Mouse (Mus musculus): ENCODE data around the gene Noa1.

The Noa1 gene

GRCm38 (mm10) chr5:77309924-77310772 is at the start of gene Noa1, which contains the start of gene Polr2b:
Gene Noa1, minus strand, starts transcription at chr5:77310084.
Gene Polr2b, plus strand, starts transcription at chr5:77310147.
- in situ Hi-C loops (cut with MboI, MseI), result no loop called here

- in situ Hi-C loops (cut with MboI, MseI), result loop anchor here (5.0 kb wide), 2 partner anchors 44 to 104 kb away; no protein-coding TSS in a partner anchor
These were observed 48.5 kb upstream of the Noa1 start for GRCm38 (mm10) chr5:77358347-77358746.

GRCm38 (mm10) chr5:77357405-77358149 is 47.7 kb upstream of the Noa1 start:
- in situ Hi-C loops (cut with MboI, MseI), result loop anchor here (5.0 kb wide), 2 partner anchors 45 to 105 kb away; no protein-coding TSS in a partner anchor

- in situ Hi-C loops (cut with MboI, MseI), result loop anchor here (5.0 kb wide), 2 partner anchors 47 to 107 kb away; no protein-coding TSS in a partner anchor
These were observed 45.7 kb upstream of the Noa1 start for GRCm38 (mm10) chr5:77355307-77356265.

GRCm38 (mm10) chr5:77354361-77354787 is 44.5 kb upstream of the Noa1 start:
- in situ Hi-C loops (cut with MboI, MseI), result no loop called here

- in situ Hi-C loops (cut with MboI, MseI), result no loop called here
These were observed 41.8 kb upstream of the Noa1 start for GRCm38 (mm10) chr5:77351691-77352090.

GRCm38 (mm10) chr5:77349971-77350658 is 40.2 kb upstream of the Noa1 start:
- in situ Hi-C loops (cut with MboI, MseI), result no loop called here

- in situ Hi-C loops (cut with MboI, MseI), result no loop called here
These were observed 39.0 kb upstream of the Noa1 start for GRCm38 (mm10) chr5:77348901-77349300.

- in situ Hi-C loops (cut with MboI, MseI), result loop anchor here (5.0 kb wide), 1 partner anchor 48 kb away; no protein-coding TSS in a partner anchor
These were observed 30.1 kb upstream of the Noa1 start for GRCm38 (mm10) chr5:77340033-77340432.

GRCm38 (mm10) chr5:77330154-77330553 is 20.3 kb upstream of the Noa1 start:
- in situ Hi-C loops (cut with MboI, MseI), result no loop called here

- in situ Hi-C loops (cut with MboI, MseI), result no loop called here
These were observed 15.1 kb upstream of the Noa1 start for GRCm38 (mm10) chr5:77324936-77325335.

- in situ Hi-C loops (cut with MboI, MseI), result loop anchor here (5.0 kb wide), 1 partner anchor 338 kb away; no protein-coding TSS in a partner anchor
These were observed 5.1 kb upstream of the Noa1 start for GRCm38 (mm10) chr5:77314986-77315385.

GRCm38 (mm10) chr5:77314206-77314605 is 4.3 kb upstream of the Noa1 start:
- in situ Hi-C loops (cut with MboI, MseI), result no loop called here

GRCm38 (mm10) chr5:77309051-77309906 is 605 bp downstream of the Noa1 start:
- in situ Hi-C loops (cut with MboI, MseI), result no loop called here

- in situ Hi-C loops (cut with MboI, MseI), result no loop called here
These were observed 1.9 kb downstream of the Noa1 start for GRCm38 (mm10) chr5:77307821-77308553.

GRCm38 (mm10) chr5:77301296-77301903 is 8.5 kb downstream of the Noa1 start:
- in situ Hi-C loops (cut with MboI, MseI), result no loop called here

GRCm38 (mm10) chr5:77299486-77299885 is 10.4 kb downstream of the Noa1 start:
- in situ Hi-C loops (cut with MboI, MseI), result no loop called here

- in situ Hi-C loops (cut with MboI, MseI), result loop anchor here (5.0 kb wide), 1 partner anchor 49 kb away; no protein-coding TSS in a partner anchor
These were observed 16.9 kb downstream of the Noa1 start for GRCm38 (mm10) chr5:77292803-77293522.

All from regulatory T cell (primary cell).